Mouse (Mus musculus) olfactory bulb, adult 2 months (tissue): ENCODE data around the gene Gm42372.

ENCODE experiments used
- CTCF ChIP-seq: fragments of 200-500 bp; IDR thresholded peaks from 2 replicates; pipeline ENCODE4 v1.5.1; 2012; ENCODE audit warnings: low read depth, mild to moderate bottlenecking, low read length, moderate library complexity; ENCODE audit not compliant: insufficient read depth
- POLR2A ChIP-seq: fragments of 200-500 bp; IDR thresholded peaks from 2 replicates; pipeline ENCODE4 v1.6.1; 2012; ENCODE audit warnings: mild to moderate bottlenecking, low read depth, low read length, moderate library complexity; ENCODE audit not compliant: insufficient read depth

DNA sequence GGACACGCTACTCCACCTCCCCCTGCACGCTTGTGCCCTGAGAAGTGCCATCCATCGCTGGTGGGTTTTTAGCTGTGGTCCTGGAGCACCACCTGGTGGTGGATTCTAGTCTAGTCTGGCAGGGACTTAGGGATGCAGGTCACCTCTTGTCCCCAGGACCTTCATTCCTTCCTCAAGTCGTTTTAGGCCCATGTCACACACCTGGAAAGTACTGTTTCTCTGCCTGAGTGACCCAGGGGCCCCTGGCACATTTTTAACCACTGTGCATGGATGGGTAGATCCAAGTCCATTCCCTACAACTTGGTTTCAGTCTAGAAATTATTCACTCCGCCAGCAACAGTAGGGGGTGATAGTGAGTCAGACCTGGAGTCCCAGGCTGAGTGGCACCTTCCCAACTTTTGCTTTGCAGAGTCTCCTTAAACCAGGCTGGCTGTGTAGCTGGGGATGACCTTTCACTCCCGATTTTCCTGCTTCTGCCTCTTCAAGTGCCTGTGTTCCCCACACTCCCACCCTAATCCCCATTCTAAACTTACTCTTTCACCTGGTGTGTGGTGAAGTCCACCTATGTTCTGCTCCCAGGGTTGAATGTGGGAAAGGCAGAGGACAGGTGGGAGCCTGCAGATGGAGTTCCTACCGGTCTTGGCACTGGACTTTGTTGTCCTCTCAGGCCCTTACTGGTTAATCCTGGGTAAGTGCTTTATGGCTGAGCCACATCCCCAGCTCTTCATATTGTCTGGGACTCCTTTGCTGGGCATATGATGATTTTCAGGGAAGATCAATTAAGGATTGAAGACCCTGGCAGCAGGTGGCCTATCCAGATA is 19.7 kb downstream of the Gm42372 start:
- TF ChIP-seq CTCF (peak; percentile 92), POLR2A (no peak)
